Mouse (Mus musculus) lung, adult 2 months (tissue): ENCODE measurements around the gene Htr1d.

ENCODE experiments used
- CTCF ChIP-seq: fragments of 200-500 bp; IDR thresholded peaks from 2 replicates; pipeline ENCODE4 v1.5.1; 2011; ENCODE audit warnings: mild to moderate bottlenecking, low read length, control low read depth; ENCODE audit not compliant: insufficient read depth
- POLR2A ChIP-seq: fragments of 200-500 bp; IDR thresholded peaks from 2 replicates; pipeline ENCODE4 v1.6.1; 2011; ENCODE audit warnings: low read depth, mild to moderate bottlenecking, control low read depth, low read length, borderline replicate concordance; ENCODE audit errors: extremely low read depth

- no peak for TF ChIP-seq CTCF
- no peak for TF ChIP-seq POLR2A
These were observed 35.0 kb downstream of the Htr1d start for GRCm38 (mm10) chr4:136458276-136458675.
